Mouse (Mus musculus): ENCODE data around the gene Smim4.

Gene Smim4

GRCm38 (mm10) chr14:31138897-31139429 lies 10.2 kb upstream of the Smim4 start:
- no peak for DNase-seq (ENCODE audit: inconsistent ontology term)

- DNase-seq (ENCODE audit: inconsistent ontology term), result no peak
These were observed 9.6 kb upstream of the Smim4 start for GRCm38 (mm10) chr14:31138219-31138896.

DNA sequence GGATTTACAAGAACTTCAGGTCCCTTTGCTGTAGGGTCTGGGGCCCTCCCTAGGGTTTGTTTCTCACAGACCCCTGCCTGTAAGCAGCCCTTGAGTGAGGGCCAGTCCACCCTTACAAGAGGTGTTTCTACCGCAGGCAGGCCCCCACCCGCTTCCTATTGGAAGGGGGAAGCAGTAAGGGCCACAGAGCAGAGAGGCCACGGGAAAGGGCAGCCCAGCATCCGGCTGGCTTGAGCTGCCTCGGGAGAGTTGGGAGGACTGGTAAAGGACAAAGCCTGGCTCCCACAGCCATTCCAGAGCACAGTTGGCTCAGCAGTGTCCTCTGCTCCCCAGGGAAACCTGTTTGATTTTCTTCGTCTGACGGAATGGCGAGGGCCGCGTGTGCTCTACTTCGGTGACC lies 9.0 kb upstream of the Smim4 start:
- no peak for DNase-seq (ENCODE audit: inconsistent ontology term)

GRCm38 (mm10) chr14:31137281-31137595 lies 8.5 kb upstream of the Smim4 start:
- no peak for DNase-seq (ENCODE audit: inconsistent ontology term)

DNA sequence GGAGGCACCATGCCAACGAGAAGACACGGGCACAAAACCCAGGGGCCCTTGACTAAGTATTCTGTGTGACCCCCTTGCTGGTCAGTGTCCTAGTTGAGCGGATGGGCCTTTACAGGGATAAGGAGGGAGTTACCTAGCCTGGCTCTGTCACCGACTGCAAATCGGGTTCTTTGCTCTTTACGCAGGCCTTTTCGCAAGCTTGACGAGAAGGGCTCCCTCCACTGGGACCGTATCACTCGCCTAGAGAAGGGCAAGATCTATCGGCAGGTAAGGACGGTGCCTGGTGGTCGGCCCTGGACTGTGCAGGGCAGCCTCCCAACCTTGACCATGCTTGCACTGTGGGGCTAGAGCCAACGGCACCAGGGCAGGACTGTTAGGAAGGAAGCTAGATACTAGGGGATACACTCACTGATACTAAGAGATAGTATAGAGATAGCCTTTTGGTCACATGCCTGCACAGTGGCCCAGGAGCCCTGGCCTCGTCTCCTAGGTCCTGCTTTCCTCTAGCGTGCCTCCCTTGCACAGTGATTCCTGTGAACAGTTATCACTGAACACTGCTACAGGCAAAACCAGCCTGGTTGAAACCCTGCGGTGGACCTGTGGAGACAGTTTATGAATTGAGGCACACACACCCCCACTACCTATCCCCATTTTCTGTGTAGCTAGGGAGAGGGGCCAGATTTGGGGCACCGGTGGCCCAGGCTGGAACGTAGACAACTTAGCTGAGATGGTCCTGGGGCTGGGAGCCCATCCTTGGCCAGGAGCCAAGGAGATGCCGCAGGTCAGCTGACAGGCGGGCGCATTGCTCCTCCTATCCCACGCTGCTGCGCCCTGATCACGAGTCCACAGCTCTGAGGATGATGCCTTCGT lies 7.9 kb upstream of the Smim4 start:
- DNase-seq (ENCODE audit: inconsistent ontology term), result no peak

- DNase-seq (ENCODE audit: inconsistent ontology term), result no peak
These were observed 7.0 kb upstream of the Smim4 start for GRCm38 (mm10) chr14:31135495-31136410.

GRCm38 (mm10) chr14:31134015-31135000 lies 5.6 kb upstream of the Smim4 start:
- peak; percentile 77 for DNase-seq (ENCODE audit: inconsistent ontology term)

DNA sequence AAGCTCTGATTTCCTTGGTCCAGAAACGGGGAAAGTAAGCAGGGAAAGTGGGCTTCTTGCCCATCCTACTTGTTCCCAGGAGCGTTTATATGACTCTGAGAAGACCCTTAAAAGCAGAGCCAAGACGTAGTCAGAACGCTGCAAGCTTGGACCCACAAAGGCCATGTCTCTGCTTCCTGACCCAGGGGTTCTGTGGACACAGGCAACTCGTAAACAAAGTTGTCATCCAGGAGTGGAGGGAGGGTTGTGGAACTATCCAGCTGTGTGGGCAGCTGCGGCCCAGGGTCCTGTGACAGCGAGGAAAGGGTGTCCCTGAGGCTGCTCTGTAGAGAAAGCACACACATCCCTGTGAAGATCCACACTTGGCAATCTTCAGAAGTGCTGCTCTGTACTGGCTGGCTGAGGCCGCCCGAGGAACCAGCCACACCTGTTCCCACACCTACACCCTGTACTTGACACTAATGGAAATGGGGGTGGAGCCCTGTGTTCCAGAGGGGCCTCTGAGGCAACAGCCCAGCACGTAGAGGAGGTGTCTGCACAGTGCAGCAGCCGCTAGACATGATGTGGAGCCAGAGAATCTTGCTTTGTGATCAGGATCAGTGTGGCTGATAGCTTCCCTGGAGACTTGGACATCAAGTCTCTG lies 4.4 kb upstream of the Smim4 start:
- peak; percentile 11 for DNase-seq (ENCODE audit: inconsistent ontology term)

- no peak for DNase-seq (ENCODE audit: inconsistent ontology term)
These were observed 3.8 kb upstream of the Smim4 start for GRCm38 (mm10) chr14:31132491-31132975.

GRCm38 (mm10) chr14:31132031-31132430 lies 3.3 kb upstream of the Smim4 start:
- no peak for DNase-seq (ENCODE audit: inconsistent ontology term)

GRCm38 (mm10) chr14:31131272-31131821 lies 2.6 kb upstream of the Smim4 start:
- peak; percentile 25 for DNase-seq (ENCODE audit: inconsistent ontology term)

GRCm38 (mm10) chr14:31130236-31131220 lies 1.8 kb upstream of the Smim4 start, which contains the start of gene Nt5dc2:
Nt5dc2 (plus strand) TSS chr14:31131053.
- DNase-seq (ENCODE audit: inconsistent ontology term), result peak; percentile 93

DNA sequence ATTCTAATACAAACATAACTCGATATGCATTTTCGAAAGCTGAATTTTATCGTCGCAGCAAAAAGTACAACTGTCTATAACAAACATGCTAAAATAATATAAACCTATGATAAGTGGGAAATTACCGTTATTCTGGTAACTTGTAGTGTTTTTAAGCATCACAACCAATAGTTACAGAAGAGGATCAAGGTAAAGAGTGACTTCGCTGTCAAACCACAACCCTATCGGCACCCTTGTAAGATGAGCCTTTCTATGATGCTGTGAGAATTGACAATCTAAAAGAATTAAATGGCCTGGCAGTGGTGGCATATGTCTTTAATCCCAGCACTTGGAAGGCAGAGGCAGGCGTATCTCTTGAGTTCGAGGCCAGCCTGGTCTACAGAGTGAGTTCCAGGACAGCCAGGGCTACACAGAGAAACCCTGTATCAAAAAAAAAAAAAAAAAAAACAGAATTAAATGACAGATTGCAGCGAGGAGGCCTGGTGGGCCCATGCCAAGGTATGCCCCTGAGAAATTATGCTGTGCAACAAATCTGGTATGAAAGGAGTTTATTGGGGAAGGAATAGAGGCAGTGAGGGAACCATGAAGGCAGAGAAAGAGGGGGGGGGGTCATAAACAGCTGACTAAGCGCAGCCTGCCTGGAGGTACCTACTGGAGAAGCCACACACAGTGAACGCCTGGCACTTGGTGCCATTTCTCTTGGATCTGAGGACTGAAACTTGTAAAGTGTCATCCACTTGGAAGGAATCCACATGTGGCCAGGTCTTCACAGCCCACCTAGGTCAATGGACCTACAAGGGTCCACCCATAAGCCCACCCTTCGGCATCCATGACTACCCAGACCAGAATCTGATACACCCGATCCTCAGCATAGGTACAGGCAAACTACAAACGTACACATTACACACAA lies 825 bp upstream of the Smim4 start:
- no peak for DNase-seq (ENCODE audit: inconsistent ontology term)

- DNase-seq (ENCODE audit: inconsistent ontology term), result peak; percentile 65
These were observed 493 bp downstream of the Smim4 start for GRCm38 (mm10) chr14:31128101-31128825.

DNA sequence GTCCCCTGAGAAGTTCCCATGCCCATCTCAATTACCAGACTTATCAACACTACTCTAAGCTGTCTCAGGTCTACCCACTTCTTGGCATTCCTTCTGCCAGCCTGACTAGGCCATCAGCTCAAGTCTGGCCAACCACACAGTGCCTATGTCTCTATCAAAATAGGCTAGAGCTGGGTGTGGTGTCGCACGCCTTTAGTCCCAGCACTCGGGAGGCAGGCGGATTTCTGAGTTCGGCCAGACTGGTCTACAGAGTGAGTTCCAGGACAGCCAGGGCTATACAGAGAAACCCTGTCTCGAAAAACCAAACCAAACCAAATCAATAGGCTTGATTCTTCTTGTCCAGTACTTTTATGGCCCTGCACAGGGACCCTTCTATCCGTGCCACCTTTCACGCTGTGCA lies 1.9 kb downstream of the Smim4 start:
- DNase-seq (ENCODE audit: inconsistent ontology term), result no peak
